Mouse (Mus musculus): ENCODE results near the gene Epo.

GRCm38 (mm10) chr5:137485851-137486155 lies 47.2 kb downstream of the Epo start:
- TF ChIP-seq CTCF (IDR thresholded peaks at IDR 0.05; ENCODE audit: control insufficient read depth, insufficient read depth, insufficient replicate concordance, low read depth, low read length) = no peak
- TF ChIP-seq POLR2A (IDR thresholded peaks at IDR 0.05; ENCODE audit: control insufficient read depth, low read depth, low read length) = no peak
